Mouse (Mus musculus): ENCODE data around the gene Vwa8.

DNA sequence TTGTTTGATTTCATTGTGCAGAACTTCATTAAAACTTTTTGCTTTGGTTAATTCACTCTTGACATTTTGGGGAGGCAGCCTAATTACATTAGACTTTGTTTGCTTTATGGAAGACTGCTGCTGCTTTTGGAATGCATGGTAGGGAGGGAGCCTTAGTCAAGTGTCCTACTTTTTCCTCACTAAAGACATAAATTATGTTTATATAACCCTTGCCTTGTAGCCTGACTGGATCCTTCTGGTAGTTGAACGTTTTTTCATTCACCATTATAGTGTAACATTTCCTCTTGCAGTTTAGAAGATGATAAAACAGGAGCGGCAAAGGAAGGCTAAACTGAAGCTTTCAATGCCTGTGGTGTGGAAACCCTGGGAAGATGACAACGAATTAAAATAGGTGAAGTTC is 375 bp upstream of the Vwa8 start:
- TF ChIP-seq CTCF (IDR thresholded peaks at IDR 0.05; ENCODE audit: low read depth) = no peak
- no peak for TF ChIP-seq EP300 (IDR thresholded peaks at IDR 0.05; ENCODE audit: low read depth)
